Mouse (Mus musculus): ENCODE measurements at regions not wholly inside any gene's neighbourhood (a gene's known extent, or its start where the extent isn't known, plus 50 kb on each side); places are given as distances from the start of the nearest gene placed in this dataset.

GRCm38 (mm10) chr9:92996156-92996555 is 454.1 kb downstream of the Plod2 start:
- 60% methylated on average over 2 of the region's 2 CpGs for WGBS
- Histone ChIP-seq H3K36me3 (no peaks in the 10 kb centered on the region), H3K27ac (replicated peaks) (no peak overlapping the region), H3K27me3 (no peaks in the 10 kb centered on the region), H3K4me3 (no peak overlapping the region), H3K9me3 (no peaks in the 10 kb centered on the region), H3K4me1 (replicated peaks) (no peaks in the 10 kb centered on the region), H3K9ac (no peak overlapping the region), H3K4me2 (no peak overlapping the region)
- no peak for ATAC-seq (ENCODE audit: low FRiP score, low read depth)

DNA sequence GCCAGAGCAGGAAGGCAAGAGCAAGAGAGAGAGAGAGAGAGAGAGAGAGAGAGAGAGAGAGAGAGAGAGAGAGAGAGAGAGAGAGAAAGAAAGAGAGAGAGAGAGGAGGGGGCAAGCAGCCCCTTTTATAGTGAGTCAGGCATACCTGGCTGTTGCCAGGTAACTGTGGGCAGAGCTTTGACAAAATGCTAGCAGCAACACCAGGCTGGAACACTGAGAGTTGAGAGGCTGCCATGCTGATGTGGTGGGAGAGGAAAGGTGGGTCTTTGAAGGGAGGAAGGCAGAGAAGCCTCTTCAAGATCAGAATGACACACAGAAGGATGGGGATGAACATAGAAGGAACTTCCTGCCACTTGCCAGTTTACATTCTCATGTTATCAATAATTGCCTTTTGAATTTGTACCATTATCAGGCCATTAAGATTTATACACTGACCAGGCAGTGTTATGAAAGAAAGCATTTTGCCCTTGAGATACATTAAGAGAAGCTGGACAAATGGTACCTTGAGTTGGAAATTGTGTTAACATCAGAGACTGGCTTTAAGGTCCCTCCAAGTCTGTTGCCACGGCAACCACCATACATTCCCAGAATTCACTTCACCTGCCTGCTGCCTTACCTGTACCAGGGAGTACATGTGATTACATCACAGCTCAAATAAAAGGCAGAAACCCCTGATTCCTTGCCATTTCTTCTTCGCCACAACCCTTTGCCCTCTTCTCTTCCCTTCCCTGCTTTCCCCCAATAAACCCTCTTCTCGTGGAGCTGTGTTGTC is 463.3 kb downstream of the Plod2 start:
- Histone ChIP-seq H3K9me3 (no peaks in the 10 kb centered on the region), H3K4me3 (no peak overlapping the region), H3K27me3 (no peaks in the 10 kb centered on the region), H3K9ac (no peak overlapping the region), H3K4me1 (replicated peaks) (0 out of 2 replicates have a peak, but pooled peaks cover 3% of the 10 kb centered on the region), H3K36me3 (no peaks in the 10 kb centered on the region), H3K4me2 (no peak overlapping the region), H3K27ac (replicated peaks) (no peak overlapping the region)
- WGBS: 91% methylated on average over 3 of the region's 3 CpGs
- no peak for ATAC-seq (ENCODE audit: low FRiP score, low read depth)

- H3K4me1 ChIP-seq (replicated peaks): 0 out of 2 replicates have a peak, but pooled peaks cover 3% of the 10 kb centered on the region
- H3K27me3 ChIP-seq: no peaks in the 10 kb centered on the region
- ATAC-seq (ENCODE audit: low FRiP score, low read depth): no peak
- H3K27ac ChIP-seq (replicated peaks): no peak overlapping the region
- no peak overlapping the region for H3K4me2 ChIP-seq
- WGBS: 33% methylated on average over 4 of the region's 4 CpGs
- no peaks in the 10 kb centered on the region for H3K9me3 ChIP-seq
- no peak overlapping the region for H3K9ac ChIP-seq
- no peaks in the 10 kb centered on the region for H3K36me3 ChIP-seq
- no peak overlapping the region for H3K4me3 ChIP-seq
Measured at GRCm38 (mm10) chr9:93008511-93009302, 466.7 kb downstream of the Plod2 start.

- H3K4me3 ChIP-seq: no peak overlapping the region
- no peak for ATAC-seq (ENCODE audit: low FRiP score, low read depth)
- no peaks in the 10 kb centered on the region for H3K9me3 ChIP-seq
- no peaks in the 10 kb centered on the region for H3K36me3 ChIP-seq
- no peaks in the 10 kb centered on the region for H3K27me3 ChIP-seq
- 63% methylated on average over 10 of the region's 10 CpGs for WGBS
- no peaks in the 10 kb centered on the region for H3K4me1 ChIP-seq (replicated peaks)
- no peak overlapping the region for H3K9ac ChIP-seq
- no peak overlapping the region for H3K4me2 ChIP-seq
- H3K27ac ChIP-seq (replicated peaks): no peak overlapping the region
Measured at GRCm38 (mm10) chr9:93044298-93044912, 502.4 kb downstream of the Plod2 start.

GRCm38 (mm10) chr9:93072140-93072539 is 530.1 kb downstream of the Plod2 start:
- Histone ChIP-seq H3K4me2 (no peak overlapping the region), H3K4me1 (replicated peaks) (no peaks in the 10 kb centered on the region), H3K27ac (replicated peaks) (no peak overlapping the region), H3K9ac (no peak overlapping the region), H3K9me3 (no peaks in the 10 kb centered on the region), H3K4me3 (no peak overlapping the region), H3K36me3 (no peaks in the 10 kb centered on the region), H3K27me3 (no peaks in the 10 kb centered on the region)
- WGBS: 75% methylated on average over 3 of the region's 3 CpGs
- ATAC-seq (ENCODE audit: low FRiP score, low read depth): no peak

DNA sequence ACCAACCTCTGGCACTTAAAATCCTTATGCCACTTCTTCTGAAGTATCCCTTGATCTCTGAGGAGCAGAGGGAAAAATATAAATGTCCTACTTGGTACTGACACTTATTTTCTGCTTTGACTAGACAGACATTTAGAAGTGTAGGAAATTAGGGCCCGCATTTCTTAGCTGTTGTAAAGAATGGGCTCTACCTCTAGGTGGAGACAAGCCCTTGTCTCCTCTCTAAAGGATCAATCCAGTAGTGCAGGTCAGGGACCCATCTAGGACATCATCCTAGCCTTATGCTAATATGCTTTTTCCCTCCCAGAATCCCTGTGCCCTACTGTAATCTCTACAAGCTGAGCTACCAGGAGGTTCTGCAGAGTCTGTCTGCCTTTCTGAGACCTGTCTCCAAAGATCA is 541.1 kb downstream of the Plod2 start:
- H3K36me3 ChIP-seq: no peaks in the 10 kb centered on the region
- no peak for ATAC-seq (ENCODE audit: low FRiP score, low read depth)
- H3K4me1 ChIP-seq (replicated peaks): no peaks in the 10 kb centered on the region
- H3K27me3 ChIP-seq: no peaks in the 10 kb centered on the region
- H3K9me3 ChIP-seq: no peaks in the 10 kb centered on the region
- H3K27ac ChIP-seq (replicated peaks): no peak overlapping the region
- 81% methylated on average over 1 of the region's 1 CpGs for WGBS
- no peak overlapping the region for H3K9ac ChIP-seq
- H3K4me3 ChIP-seq: no peak overlapping the region
- no peak overlapping the region for H3K4me2 ChIP-seq

DNA sequence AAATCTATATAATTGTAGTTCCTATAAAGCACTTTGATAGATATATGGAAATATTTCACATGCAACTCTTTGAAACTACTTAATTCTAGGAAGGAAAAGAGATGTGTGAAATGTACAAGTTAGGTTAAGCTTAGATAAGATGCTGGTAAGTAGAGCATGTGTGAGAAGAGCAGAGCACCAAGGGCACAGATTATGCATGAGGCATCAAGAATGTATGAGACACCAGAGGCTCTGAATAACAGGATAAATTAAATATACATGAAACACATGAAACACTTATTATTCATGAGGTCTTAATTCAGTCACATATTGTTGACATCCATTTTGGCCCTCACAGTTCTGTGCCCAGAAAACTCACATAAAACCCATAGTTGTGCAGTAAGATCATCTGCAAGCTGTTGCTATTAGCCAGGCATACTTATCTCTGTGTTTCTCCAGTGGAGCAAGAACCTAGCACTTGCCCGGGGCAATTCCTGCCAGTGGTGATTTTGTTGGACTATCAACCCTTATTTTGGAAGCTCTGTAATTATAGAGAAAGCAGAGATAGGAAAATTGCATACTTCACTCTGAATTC is 556.1 kb downstream of the Plod2 start:
- H3K4me2 ChIP-seq: no peak overlapping the region
- H3K9ac ChIP-seq: no peak overlapping the region
- 82% methylated on average over 1 of the region's 1 CpGs for WGBS
- no peaks in the 10 kb centered on the region for H3K36me3 ChIP-seq
- H3K27me3 ChIP-seq: no peaks in the 10 kb centered on the region
- H3K4me3 ChIP-seq: no peak overlapping the region
- no peak overlapping the region for H3K27ac ChIP-seq (replicated peaks)
- no peaks in the 10 kb centered on the region for H3K4me1 ChIP-seq (replicated peaks)
- no peaks in the 10 kb centered on the region for H3K9me3 ChIP-seq
- ATAC-seq (ENCODE audit: low FRiP score, low read depth): no peak

- Histone ChIP-seq H3K36me3 (no peaks in the 10 kb centered on the region), H3K9ac (no peak overlapping the region), H3K4me3 (no peak overlapping the region), H3K9me3 (no peaks in the 10 kb centered on the region), H3K4me2 (no peak overlapping the region), H3K4me1 (replicated peaks) (no peaks in the 10 kb centered on the region), H3K27ac (replicated peaks) (no peak overlapping the region), H3K27me3 (no peaks in the 10 kb centered on the region)
- no peak for ATAC-seq (ENCODE audit: low FRiP score, low read depth)
- 86% methylated on average over 1 of the region's 1 CpGs for WGBS
Measured at GRCm38 (mm10) chr9:93130561-93130960, 588.5 kb downstream of the Plod2 start.

- no peak for ATAC-seq (ENCODE audit: low FRiP score, low read depth)
- no peaks in the 10 kb centered on the region for H3K9me3 ChIP-seq
Measured at GRCm38 (mm10) chr9:93131620-93132200, 589.7 kb downstream of the Plod2 start.

GRCm38 (mm10) chr9:93136349-93136748 is 594.3 kb downstream of the Plod2 start:
- Histone ChIP-seq H3K27ac (replicated peaks) (no peak overlapping the region), H3K4me2 (no peak overlapping the region), H3K4me3 (no peak overlapping the region), H3K27me3 (no peaks in the 10 kb centered on the region), H3K36me3 (no peaks in the 10 kb centered on the region), H3K4me1 (replicated peaks) (no peaks in the 10 kb centered on the region), H3K9ac (no peak overlapping the region), H3K9me3 (no peaks in the 10 kb centered on the region)
- 88% methylated on average over 1 of the region's 1 CpGs for WGBS
- ATAC-seq (ENCODE audit: low FRiP score, low read depth): no peak

More at GRCm38 (mm10) chr9:93131620-93132200, 589.7 kb downstream of the Plod2 start:
- H3K4me3 ChIP-seq: no peak overlapping the region
- no peak overlapping the region for H3K9ac ChIP-seq
- no peaks in the 10 kb centered on the region for H3K4me1 ChIP-seq (replicated peaks)
- H3K36me3 ChIP-seq: no peaks in the 10 kb centered on the region
- no peak overlapping the region for H3K27ac ChIP-seq (replicated peaks)
- no peaks in the 10 kb centered on the region for H3K27me3 ChIP-seq
- H3K4me2 ChIP-seq: no peak overlapping the region

GRCm38 (mm10) chr9:93170071-93170470 is 628.0 kb downstream of the Plod2 start:
- H3K36me3 ChIP-seq: no peaks in the 10 kb centered on the region
- no peak for ATAC-seq (ENCODE audit: low FRiP score, low read depth)
- H3K9ac ChIP-seq: no peak overlapping the region
- no peak overlapping the region for H3K27ac ChIP-seq (replicated peaks)
- no peak overlapping the region for H3K4me2 ChIP-seq
- H3K9me3 ChIP-seq: no peaks in the 10 kb centered on the region
- no peaks in the 10 kb centered on the region for H3K4me1 ChIP-seq (replicated peaks)
- H3K4me3 ChIP-seq: no peak overlapping the region
- no peaks in the 10 kb centered on the region for H3K27me3 ChIP-seq

DNA sequence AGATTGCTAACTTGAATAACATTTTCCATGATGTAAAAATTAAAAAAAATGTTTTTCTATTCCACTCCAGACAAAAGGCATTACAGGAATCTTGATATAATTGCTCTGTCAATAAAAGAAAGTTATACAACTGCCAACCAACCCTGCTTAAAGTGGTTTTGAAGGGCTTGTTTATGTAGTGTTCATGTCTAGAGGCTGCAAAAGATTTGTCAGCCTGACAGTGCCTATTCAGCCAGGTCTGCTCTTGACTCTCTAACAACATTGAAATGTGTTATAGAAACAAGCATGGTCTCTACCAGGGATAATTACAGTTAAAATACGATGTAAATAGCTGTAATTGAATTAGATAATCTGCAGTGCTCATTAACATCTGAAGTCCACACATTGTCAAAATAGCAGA is 644.6 kb downstream of the Plod2 start:
- Histone ChIP-seq H3K4me3 (no peak overlapping the region), H3K4me1 (replicated peaks) (no peaks in the 10 kb centered on the region), H3K36me3 (no peaks in the 10 kb centered on the region), H3K4me2 (no peak overlapping the region), H3K27ac (replicated peaks) (no peak overlapping the region), H3K9me3 (no peaks in the 10 kb centered on the region), H3K9ac (no peak overlapping the region), H3K27me3 (no peaks in the 10 kb centered on the region)
- no peak for ATAC-seq (ENCODE audit: low FRiP score, low read depth)
- 64% methylated on average over 1 of the region's 1 CpGs for WGBS
